Mouse (Mus musculus) kidney, embryonic 15.5 days (tissue): ENCODE data around the gene Ap4b1. TPM values are rescaled to one million over a fixed set of nuclear protein-coding genes. Genes with fewer than 3 reads are reported as not detected.
"Not testable (repeated sequence)": the region's sequence is repeated elsewhere in the genome, so short reads cannot be mapped to it uniquely, and the experiment has no call there.

ENCODE experiments used
- ATAC-seq: fragments of 200-750 bp; cut with Nextera tagmentation; replicated peaks from 2 replicates; pipeline ENCODE4 v1.8.0; 2017; ENCODE audit warnings: moderate TSS enrichment; ENCODE audit not compliant: low FRiP score
- H3K27ac ChIP-seq: fragments of 300-500 bp; sonication (generic); 2 replicates; pipeline ENCODE4 v1.5.1; 2015; ENCODE audit warnings: mild to moderate bottlenecking, inconsistent platforms
- H3K27me3 ChIP-seq: fragments of 300-500 bp; sonication (generic); 2 replicates; pipeline ENCODE4 v1.6.1; 2015; ENCODE audit warnings: inconsistent platforms
- H3K36me3 ChIP-seq: fragments of 300-500 bp; sonication (generic); 2 replicates; pipeline ENCODE4 v1.6.1; 2015; ENCODE audit warnings: inconsistent platforms
- H3K4me1 ChIP-seq: fragments of 300-500 bp; sonication (generic); 2 replicates; pipeline ENCODE4 v1.6.1; 2015; ENCODE audit warnings: inconsistent platforms
- H3K4me2 ChIP-seq: fragments of 300-500 bp; sonication (generic); 2 replicates; pipeline ENCODE4 v1.6.1; 2015; ENCODE audit warnings: moderate library complexity, mild to moderate bottlenecking, inconsistent platforms
- H3K4me3 ChIP-seq: fragments of 300-500 bp; sonication (generic); replicated peaks from 2 replicates; pipeline ENCODE4 v1.5.1; 2015; ENCODE audit warnings: mild to moderate bottlenecking, inconsistent platforms
- H3K9ac ChIP-seq: fragments of 300-500 bp; sonication (generic); 2 replicates; pipeline ENCODE4 v1.6.1; 2015; ENCODE audit warnings: mild to moderate bottlenecking, inconsistent platforms
- H3K9me3 ChIP-seq: fragments of 300-500 bp; sonication (generic); replicated peaks from 2 replicates; pipeline ENCODE4 v1.6.1; 2016; ENCODE audit warnings: inconsistent platforms
- WGBS: fragments of 180-500 bp; shearing (Covaris S2); methylation state at CpG from one replicate; pipeline ENCODE4 v1.1.7; 2015; ENCODE audit warnings: mixed read lengths; 5-methylcytosine and 5-hydroxymethylcytosine counted together
- polyA plus RNA-seq: library from polyadenylated mRNA; unstranded; fragments of >200 nt; fragmentation: Nextera tagmentation; extraction: Ambion mirVana; gene quantifications from 2 replicates; pipeline ENCODE4 v1.2.1, GENCODE M21; 2015

Ap4b1 gene
- polyA plus RNA-seq, 1 experiment from 2014 or later: 19.6 TPM

DNA sequence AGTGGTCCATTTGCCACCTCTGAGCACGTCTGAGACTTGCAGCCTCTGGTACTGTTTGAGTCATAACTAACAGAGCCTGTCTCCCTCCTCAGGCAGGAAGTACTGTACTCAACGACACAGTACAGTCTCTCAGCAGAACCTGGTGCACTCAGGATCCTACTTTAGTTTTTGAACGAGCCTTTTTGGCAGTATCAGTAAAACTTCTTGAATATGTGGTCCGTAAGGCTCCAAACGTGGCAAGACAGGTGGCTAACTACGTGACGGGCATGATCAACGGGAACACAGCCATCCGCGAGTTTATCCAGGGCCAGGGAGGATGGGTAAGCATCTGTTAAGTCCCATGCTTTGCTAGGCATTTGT is 26.6 kb downstream of the Ap4b1 start:
- no peak overlapping the region for H3K27ac ChIP-seq
- H3K27me3 ChIP-seq: no peaks in the 10 kb centered on the region
- no peak overlapping the region for H3K9ac ChIP-seq
- no peaks in the 10 kb centered on the region for H3K36me3 ChIP-seq
- no peak overlapping the region for H3K4me3 ChIP-seq
- no peak overlapping the region for H3K4me2 ChIP-seq
- 80% methylated on average over 10 of the region's 10 CpGs for WGBS
- H3K9me3 ChIP-seq: 0 out of 2 replicates have a peak, but pooled peaks cover 3% of the 10 kb centered on the region
- no peaks in the 10 kb centered on the region for H3K4me1 ChIP-seq
- ATAC-seq: no peak

DNA sequence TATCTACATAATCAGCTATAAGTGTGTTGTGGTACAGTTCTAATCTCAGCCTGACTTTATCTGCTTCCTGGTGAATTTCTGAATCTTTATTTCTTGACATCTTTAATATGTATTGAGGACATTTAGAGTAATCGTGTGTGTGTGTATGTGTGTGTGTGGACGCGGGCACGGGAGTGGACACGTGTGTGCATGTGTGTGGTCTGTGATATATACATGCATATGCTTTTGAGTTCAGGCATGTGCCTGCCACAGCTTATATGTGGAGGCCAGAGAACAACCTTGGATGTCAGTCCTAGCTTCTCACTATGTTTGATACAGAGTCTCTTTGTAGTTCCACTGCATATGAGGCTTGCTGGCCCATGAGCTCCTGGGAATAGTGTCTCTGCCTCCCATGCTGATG is 27.1 kb downstream of the Ap4b1 start:
- WGBS: 97% methylated on average over 5 of the region's 5 CpGs
- H3K4me1 ChIP-seq: no peaks in the 10 kb centered on the region
- no peak for ATAC-seq
- H3K27me3 ChIP-seq: no peaks in the 10 kb centered on the region
- no peak overlapping the region for H3K4me3 ChIP-seq
- H3K27ac ChIP-seq: no peak overlapping the region
- H3K36me3 ChIP-seq: no peaks in the 10 kb centered on the region
- no peak overlapping the region for H3K9ac ChIP-seq
- 0 out of 2 replicates have a peak, but pooled peaks cover 3% of the 10 kb centered on the region for H3K9me3 ChIP-seq
- no peak overlapping the region for H3K4me2 ChIP-seq

DNA sequence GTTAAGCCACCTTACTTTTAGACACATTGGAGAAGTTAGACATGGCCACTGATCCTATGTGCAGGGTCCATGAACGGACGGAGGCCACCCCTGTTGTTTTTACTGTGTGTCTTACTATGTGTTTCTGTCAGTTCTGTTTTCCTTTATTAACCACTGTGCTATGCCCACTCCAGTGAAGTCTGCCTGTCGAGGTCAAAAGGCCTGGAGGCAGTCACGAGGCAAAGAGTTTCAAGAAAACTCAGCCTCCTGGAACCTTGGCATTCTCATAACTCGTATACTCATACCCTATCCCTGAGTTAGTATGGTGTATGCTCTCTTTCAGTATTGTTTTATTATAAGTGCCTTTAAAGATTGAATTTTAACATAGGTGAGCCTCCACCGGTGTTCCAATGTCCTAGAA is 30.4 kb downstream of the Ap4b1 start:
- 0 out of 2 replicates have a peak, but pooled peaks cover 8% of the 10 kb centered on the region for H3K9me3 ChIP-seq
- no peaks in the 10 kb centered on the region for H3K4me1 ChIP-seq
- H3K27ac ChIP-seq: no peak overlapping the region
- no peaks in the 10 kb centered on the region for H3K27me3 ChIP-seq
- ATAC-seq: no peak
- no peaks in the 10 kb centered on the region for H3K36me3 ChIP-seq
- no peak overlapping the region for H3K9ac ChIP-seq
- WGBS: 91% methylated on average over 6 of the region's 6 CpGs
- no peak overlapping the region for H3K4me2 ChIP-seq
- no peak overlapping the region for H3K4me3 ChIP-seq

DNA sequence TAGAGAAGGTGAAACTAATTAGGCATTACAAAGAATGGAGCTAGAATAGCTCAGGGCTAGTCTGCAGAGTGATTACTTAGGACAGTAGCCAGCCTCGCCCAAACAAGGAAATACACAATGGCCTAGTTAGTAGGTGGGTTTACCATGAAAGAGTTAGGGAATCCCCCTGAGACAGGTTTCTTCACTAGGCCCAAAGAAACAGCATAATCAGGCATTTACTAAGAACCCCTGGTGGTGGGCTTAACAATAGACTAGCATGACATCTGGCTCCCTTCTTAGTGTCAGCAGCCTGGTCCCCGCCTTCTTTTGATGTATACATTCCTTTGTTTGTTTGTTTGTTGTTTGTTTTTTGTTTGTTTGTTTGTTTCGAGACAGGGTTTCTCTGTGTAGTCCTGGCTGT is 30.9 kb downstream of the Ap4b1 start:
- not testable (repeated sequence) for H3K4me1 ChIP-seq, H3K27me3 ChIP-seq, H3K4me2 ChIP-seq, H3K4me3 ChIP-seq, H3K9me3 ChIP-seq, H3K27ac ChIP-seq, H3K9ac ChIP-seq, ATAC-seq, H3K36me3 ChIP-seq
- 84% methylated on average over 3 of the region's 3 CpGs for WGBS

DNA sequence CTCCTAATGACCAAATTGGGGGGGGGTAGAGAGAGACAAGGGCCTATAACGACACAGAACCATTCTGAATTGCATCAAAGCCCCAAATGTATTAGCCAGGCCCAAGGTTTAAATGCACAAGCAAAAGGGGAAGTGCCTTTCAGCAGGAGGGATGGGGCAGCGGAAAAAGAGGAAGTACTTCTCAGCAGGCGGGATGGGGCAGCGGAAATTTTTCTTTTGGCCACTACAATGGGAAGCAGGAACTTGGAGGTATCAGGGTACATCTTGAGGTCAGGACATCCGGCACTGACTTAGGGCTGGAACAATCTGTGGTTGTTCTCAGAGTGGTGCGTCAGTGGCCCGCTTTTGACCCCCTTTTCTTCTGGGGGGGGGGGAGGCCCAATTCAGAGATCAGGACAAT is 31.6 kb downstream of the Ap4b1 start:
- H3K4me1 ChIP-seq, H3K27ac ChIP-seq, H3K9me3 ChIP-seq, H3K4me3 ChIP-seq, H3K4me2 ChIP-seq, H3K36me3 ChIP-seq, H3K27me3 ChIP-seq, H3K9ac ChIP-seq, ATAC-seq: not testable (repeated sequence)
- 92% methylated on average over 7 of the region's 7 CpGs for WGBS

DNA sequence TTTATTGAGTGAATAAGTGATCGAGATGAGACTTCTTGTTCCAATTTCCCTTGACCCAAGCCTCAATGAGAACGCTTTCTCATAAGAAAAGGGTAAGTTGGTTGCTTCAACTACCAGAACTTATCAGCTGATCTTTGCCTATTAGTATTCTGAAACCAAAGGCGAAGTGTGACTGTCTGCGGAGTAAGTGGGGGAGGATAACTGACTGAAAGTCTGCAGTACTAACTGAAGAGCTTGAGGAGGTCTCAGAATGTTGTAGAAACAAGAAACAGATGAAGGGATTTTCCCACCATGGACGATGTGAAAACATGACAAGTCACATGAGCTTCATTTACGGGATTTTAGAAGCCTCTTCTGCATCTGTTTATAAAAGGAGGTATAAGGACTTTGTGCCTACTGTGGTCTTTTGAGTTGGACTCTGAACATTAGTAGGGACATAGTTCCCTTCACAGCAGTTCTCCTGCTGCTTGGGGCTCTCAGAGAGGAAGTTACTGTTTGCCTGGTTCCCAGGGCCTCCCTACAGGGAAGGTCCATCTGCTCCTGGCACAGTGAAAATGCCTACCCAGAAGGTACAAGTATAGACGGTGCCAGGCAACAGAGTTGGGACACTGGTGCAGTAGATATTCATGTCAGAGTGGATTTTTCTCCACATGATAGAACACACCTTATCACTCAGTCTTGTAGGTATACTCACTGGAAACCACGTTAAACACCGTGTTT is 41.5 kb downstream of the Ap4b1 start:
- Histone ChIP-seq H3K4me2 (no peak overlapping the region), H3K27ac (no peak overlapping the region), H3K27me3 (no peaks in the 10 kb centered on the region), H3K4me1 (no peaks in the 10 kb centered on the region), H3K9ac (no peak overlapping the region), H3K9me3 (no peaks in the 10 kb centered on the region), H3K4me3 (no peak overlapping the region), H3K36me3 (no peaks in the 10 kb centered on the region)
- no peak for ATAC-seq
- 79% methylated on average over 9 of the region's 9 CpGs for WGBS

DNA sequence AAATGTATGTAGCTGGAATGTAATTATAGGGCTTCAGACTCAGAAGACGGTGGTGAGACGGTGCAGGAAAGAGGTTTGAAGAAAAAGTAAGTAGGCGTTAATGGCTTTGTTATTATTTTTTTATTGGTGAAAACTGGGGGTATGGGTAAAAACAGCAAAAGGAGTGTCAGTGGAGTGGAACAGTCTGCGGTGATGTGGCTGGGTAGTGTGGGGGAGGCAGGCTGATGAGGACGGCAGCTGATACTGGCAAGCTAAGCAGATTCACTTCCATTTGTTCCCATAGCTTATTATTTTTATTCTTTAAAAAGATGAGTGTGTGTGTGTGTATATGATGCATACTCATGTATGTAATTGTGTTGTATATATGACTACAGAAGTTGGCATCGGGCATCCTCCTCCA is 42.2 kb downstream of the Ap4b1 start:
- Histone ChIP-seq H3K9me3 (no peaks in the 10 kb centered on the region), H3K36me3 (no peaks in the 10 kb centered on the region), H3K27me3 (no peaks in the 10 kb centered on the region), H3K4me3 (no peak overlapping the region), H3K9ac (no peak overlapping the region), H3K27ac (no peak overlapping the region), H3K4me2 (no peak overlapping the region), H3K4me1 (no peaks in the 10 kb centered on the region)
- ATAC-seq: no peak
- WGBS: 76% methylated on average over 6 of the region's 6 CpGs

DNA sequence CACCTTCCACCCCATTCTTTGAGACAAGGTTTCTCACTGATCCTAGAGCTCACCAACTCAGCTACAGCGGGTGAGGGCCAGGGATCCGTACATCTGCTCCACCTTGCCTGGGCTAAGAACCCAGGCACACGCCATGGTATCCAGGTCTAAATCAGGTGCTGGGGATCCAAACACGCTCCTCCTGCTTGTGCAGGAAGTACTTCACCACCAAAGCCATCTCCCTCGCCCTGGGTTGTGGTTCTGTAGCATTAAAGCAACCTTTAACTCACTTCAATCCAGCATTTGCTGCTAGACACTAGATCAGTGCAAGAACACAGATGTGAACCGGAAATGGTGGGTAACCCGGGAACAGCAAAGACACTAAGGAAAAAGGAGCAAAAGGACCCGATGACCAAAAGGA is 42.6 kb downstream of the Ap4b1 start:
- 88% methylated on average over 8 of the region's 8 CpGs for WGBS
- no peak for ATAC-seq
- no peak overlapping the region for H3K9ac ChIP-seq
- H3K9me3 ChIP-seq: no peaks in the 10 kb centered on the region
- H3K4me3 ChIP-seq: no peak overlapping the region
- no peaks in the 10 kb centered on the region for H3K27me3 ChIP-seq
- H3K36me3 ChIP-seq: no peaks in the 10 kb centered on the region
- no peaks in the 10 kb centered on the region for H3K4me1 ChIP-seq
- no peak overlapping the region for H3K27ac ChIP-seq
- H3K4me2 ChIP-seq: no peak overlapping the region

DNA sequence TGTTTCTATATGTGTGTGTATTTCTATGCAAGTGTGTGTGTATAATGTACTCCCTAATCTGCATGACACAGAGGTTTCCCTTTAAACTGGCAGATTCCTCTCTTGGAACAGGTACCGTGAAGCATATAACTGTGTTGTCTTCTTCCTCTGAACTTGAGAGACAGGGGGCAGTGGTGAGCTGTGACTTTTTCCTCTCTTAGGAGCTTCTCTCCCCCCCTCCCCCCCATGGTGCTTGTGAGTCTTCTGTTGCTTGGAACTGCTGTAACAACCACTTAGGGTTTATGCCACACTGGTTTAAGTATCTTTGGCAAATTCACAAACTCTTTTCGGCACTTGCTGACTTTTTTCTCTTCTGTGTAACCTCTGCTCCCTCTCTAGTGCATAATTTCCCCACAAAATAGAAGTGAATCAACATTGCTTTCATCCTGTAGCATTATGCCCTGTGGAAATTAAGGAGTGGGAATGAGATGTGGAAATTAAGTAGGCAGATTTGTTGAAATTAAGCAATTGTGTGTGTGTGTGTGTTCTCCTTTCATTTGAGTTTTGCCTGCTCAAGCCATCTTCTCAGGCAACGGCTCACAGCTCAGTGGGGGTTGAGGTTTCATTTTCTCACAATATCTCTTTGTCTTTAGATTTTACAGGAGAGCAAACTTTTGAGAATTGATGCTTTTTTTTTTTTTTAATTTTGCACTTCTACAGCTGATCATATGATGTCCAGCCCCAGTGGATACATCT is 43.4 kb downstream of the Ap4b1 start:
- Histone ChIP-seq H3K36me3 (no peaks in the 10 kb centered on the region), H3K4me2 (no peak overlapping the region), H3K9ac (no peak overlapping the region), H3K9me3 (no peaks in the 10 kb centered on the region), H3K27me3 (no peaks in the 10 kb centered on the region), H3K4me3 (no peak overlapping the region), H3K27ac (no peak overlapping the region), H3K4me1 (no peaks in the 10 kb centered on the region)
- 71% methylated on average over 3 of the region's 3 CpGs for WGBS
- no peak for ATAC-seq

DNA sequence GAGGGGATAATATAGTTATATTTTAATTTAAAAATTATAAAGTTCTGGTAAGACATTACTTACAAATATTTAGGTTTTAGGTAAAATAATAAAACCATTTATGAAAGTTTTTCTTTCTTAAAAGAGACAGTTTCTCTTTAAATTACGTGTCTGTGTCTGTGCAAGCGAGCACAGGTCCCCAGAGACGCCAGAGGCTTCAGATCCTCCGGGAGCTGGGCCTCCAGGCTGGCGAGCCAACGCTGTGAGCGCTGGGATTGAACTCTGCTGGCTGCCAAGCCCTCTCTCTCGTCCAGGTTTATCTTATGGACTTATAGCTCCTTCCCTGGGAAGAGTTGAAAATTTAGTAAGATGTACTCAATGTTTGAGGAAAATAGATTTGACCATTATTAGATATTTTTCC is 44.5 kb downstream of the Ap4b1 start:
- no peak overlapping the region for H3K9ac ChIP-seq
- WGBS: 66% methylated on average over 8 of the region's 8 CpGs
- H3K27me3 ChIP-seq: no peaks in the 10 kb centered on the region
- ATAC-seq: no peak
- no peak overlapping the region for H3K4me2 ChIP-seq
- no peak overlapping the region for H3K4me3 ChIP-seq
- no peak overlapping the region for H3K27ac ChIP-seq
- H3K9me3 ChIP-seq: no peaks in the 10 kb centered on the region
- H3K36me3 ChIP-seq: no peaks in the 10 kb centered on the region
- no peaks in the 10 kb centered on the region for H3K4me1 ChIP-seq

DNA sequence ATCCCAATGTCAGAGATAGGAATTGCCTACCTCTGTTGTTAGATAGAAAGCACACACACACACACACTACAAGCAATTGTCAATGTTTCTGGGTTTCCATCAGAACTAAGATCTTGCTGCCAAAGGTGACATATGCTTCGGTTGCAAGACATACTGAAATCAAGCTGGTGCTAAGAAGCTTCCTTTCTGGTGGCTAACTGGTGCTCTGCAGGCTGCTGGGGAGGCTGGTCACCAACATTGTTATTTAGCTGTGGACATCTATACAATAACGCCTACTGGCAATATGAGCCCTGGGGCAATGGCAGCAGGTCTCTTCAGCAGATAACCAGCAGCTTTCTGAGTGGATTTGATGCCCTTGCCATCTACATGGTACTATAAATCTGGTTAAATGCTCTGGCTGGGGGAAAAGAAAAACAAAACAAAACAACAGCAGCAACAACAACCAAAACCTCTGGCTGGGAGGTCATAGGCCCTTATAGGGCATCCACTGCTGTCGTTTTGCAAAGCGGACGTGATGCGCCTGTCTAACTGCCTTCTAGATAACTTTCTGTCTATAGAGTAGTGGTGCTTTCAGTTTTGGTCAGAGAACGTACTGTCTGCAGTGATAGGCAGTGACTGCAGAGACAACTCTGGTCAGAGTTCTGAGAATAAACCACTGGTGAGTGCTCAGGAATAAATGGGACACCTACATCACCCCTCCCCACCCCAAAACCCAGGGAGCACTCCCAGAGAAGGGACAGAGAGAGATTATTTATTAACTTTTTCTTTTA is 47.9 kb downstream of the Ap4b1 start:
- Histone ChIP-seq H3K4me2 (no peak overlapping the region), H3K4me1 (0 out of 2 replicates have a peak, but pooled peaks cover 6% of the 10 kb centered on the region), H3K9me3 (no peaks in the 10 kb centered on the region), H3K9ac (no peak overlapping the region), H3K27me3 (no peaks in the 10 kb centered on the region), H3K36me3 (no peaks in the 10 kb centered on the region), H3K27ac (no peak overlapping the region), H3K4me3 (no peak overlapping the region)
- ATAC-seq: no peak
- 83% methylated on average over 7 of the region's 7 CpGs for WGBS

DNA sequence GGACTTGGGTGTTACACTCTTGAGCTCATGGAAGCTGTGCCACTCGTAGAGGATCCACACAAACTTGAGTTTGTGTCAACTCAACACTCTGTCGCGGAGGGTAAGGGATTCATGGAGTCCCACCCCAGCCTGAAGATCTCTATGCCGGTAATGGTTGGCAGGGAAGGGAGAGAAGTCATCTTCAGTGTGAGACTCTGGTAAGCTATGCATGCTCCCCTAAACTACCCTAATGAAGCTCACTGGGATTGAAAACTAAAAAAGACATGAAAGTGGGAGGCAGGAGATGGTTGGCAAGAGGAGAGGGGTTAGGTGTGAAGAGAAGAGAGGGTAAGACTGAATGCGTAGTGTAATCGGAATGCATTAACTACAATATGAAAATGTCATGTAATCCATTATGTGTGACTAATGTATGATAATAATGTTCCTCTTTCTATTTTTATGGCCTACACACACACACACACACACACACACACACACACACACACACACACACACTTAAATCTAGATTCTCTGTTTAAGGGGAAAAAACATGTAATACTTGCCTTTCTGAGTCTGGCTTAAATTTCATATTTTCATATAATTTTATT is 48.8 kb downstream of the Ap4b1 start:
- no peak overlapping the region for H3K4me3 ChIP-seq
- no peak for ATAC-seq
- H3K9me3 ChIP-seq: no peaks in the 10 kb centered on the region
- H3K27ac ChIP-seq: no peak overlapping the region
- H3K4me2 ChIP-seq: no peak overlapping the region
- H3K27me3 ChIP-seq: no peaks in the 10 kb centered on the region
- H3K4me1 ChIP-seq: 0 out of 2 replicates have a peak, but pooled peaks cover 6% of the 10 kb centered on the region
- 91% methylated on average over 6 of the region's 6 CpGs for WGBS
- H3K36me3 ChIP-seq: no peaks in the 10 kb centered on the region
- no peak overlapping the region for H3K9ac ChIP-seq
